Mouse (Mus musculus): Measurements from ENCODE around the gene Nemp1.

DNA sequence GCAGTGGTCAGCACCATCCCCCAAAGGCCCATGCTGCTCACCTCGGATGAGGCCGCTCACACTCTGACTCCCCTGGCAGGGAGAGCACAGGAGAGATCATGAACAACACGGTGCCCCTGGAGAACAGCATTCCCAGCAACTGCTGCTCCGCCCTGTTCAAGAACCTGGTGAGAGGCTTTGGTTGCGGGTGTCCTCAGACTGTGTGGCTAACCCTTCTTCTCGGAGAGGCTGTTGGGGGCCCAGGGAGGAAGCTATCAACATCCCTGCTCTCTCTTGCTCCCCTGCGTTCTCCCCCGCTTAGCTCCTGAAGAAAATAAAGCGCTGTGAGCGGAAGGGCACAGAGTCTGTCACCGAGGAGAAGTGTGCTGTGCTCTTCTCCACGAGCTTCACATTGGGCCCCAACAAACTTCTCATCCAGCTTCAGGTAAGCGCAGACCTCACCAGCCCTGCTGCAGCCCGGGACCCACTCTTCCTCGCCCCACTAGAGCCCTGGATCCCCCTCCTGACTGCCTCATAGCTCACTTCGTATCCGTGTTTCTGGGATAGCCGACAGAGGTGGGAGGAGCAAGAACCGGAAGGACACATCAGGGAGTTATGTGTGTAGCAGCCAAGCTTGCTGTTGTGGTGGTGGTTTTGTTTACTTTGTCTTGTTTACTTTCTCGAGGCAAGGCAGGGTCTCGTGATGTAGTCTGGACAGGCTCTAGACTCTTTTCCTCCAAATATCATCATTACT lies 13.6 kb upstream of the Nemp1 start:
- TF ChIP-seq POLR2A (IDR thresholded peaks at IDR 0.05; ENCODE audit: low read depth, low read length) (no peak), CTCF (IDR thresholded peaks at IDR 0.05; ENCODE audit: extremely low read depth, insufficient read length, insufficient replicate concordance, low read depth, low read length) (no peak)

Measured in small intestine, adult 2 months (tissue).